Mouse (Mus musculus) kidney, embryonic 14.5 days (tissue): ENCODE results near the gene Suds3. TPM values are rescaled to one million over a fixed set of nuclear protein-coding genes. Genes with fewer than 3 reads are reported as not detected.

Source experiments
- ATAC-seq: fragments of 200-750 bp; cut with Nextera tagmentation; 2 replicates; pipeline ENCODE4 v1.8.0; 2017; ENCODE audit warnings: moderate number of reproducible peaks, mild to moderate bottlenecking, moderate TSS enrichment, moderate library complexity; ENCODE audit not compliant: low FRiP score, low TSS enrichment
- H3K27ac ChIP-seq: fragments of 300-500 bp; sonication (generic); 2 replicates; pipeline ENCODE4 v1.5.1; 2014; ENCODE audit warnings: low read depth, mild to moderate bottlenecking, low read length, moderate library complexity, mixed read lengths
- H3K27me3 ChIP-seq: fragments of 300-500 bp; sonication (generic); 2 replicates; pipeline ENCODE4 v1.6.1; 2014; ENCODE audit warnings: mild to moderate bottlenecking, low read length; ENCODE audit not compliant: control insufficient read depth, insufficient read depth
- H3K36me3 ChIP-seq: fragments of 300-500 bp; sonication (generic); 2 replicates; pipeline ENCODE4 v1.6.1; 2014; ENCODE audit warnings: low read length, mixed read lengths; ENCODE audit not compliant: control insufficient read depth, insufficient read depth
- H3K4me1 ChIP-seq: fragments of 300-500 bp; sonication (generic); 2 replicates; pipeline ENCODE4 v1.6.1; 2014; ENCODE audit warnings: low read length, mixed read lengths; ENCODE audit not compliant: control insufficient read depth, insufficient read depth
- H3K4me2 ChIP-seq: fragments of 300-500 bp; sonication (generic); replicated peaks from 2 replicates; pipeline ENCODE4 v1.6.1; 2014; ENCODE audit warnings: low read depth, mild to moderate bottlenecking, low read length
- H3K4me3 ChIP-seq: fragments of 300-500 bp; sonication (generic); 2 replicates; pipeline ENCODE4 v1.5.1; 2014; ENCODE audit warnings: mild to moderate bottlenecking, low read length
- H3K9ac ChIP-seq: fragments of 300-500 bp; sonication (generic); 2 replicates; pipeline ENCODE4 v1.6.1; 2014; ENCODE audit warnings: low read depth, mild to moderate bottlenecking, low read length, moderate library complexity
- H3K9me3 ChIP-seq: fragments of 300-500 bp; sonication (generic); 2 replicates; pipeline ENCODE4 v1.6.1; 2016; ENCODE audit warnings: low read length; ENCODE audit not compliant: control insufficient read depth
- WGBS: fragments of 180-500 bp; shearing (Covaris S2); extraction: QIAGEN DNeasy Blood & Tissue Kit; methylation state at CpG from one replicate; pipeline ENCODE4 v1.1.7; 2014; 5-methylcytosine and 5-hydroxymethylcytosine counted together
- polyA plus RNA-seq: library from polyadenylated mRNA; unstranded; fragments of >200 nt; fragmentation: Nextera tagmentation; extraction: Ambion mirVana; gene quantifications from 2 replicates; pipeline ENCODE4 v1.2.1, GENCODE M21; 2014

The Suds3 gene
- polyA plus RNA-seq, 1 experiment from 2014 or later = 49.2 TPM

GRCm38 (mm10) chr5:117119777-117120488 is 4.0 kb upstream of the Suds3 start, which contains the start of gene Taok3:
Taok3 (plus strand) TSS chr5:117120129.
- ATAC-seq = peak; percentile 89
- peaks cover 17% of the 10 kb centered on the region for H3K4me1 ChIP-seq
- no peaks in the 10 kb centered on the region for H3K27me3 ChIP-seq
- no peaks in the 10 kb centered on the region for H3K36me3 ChIP-seq
- H3K4me2 ChIP-seq = peak within 1 kb of the TSS; percentile 94
- WGBS = under 1% methylated on average over 74 of the region's 74 CpGs
- peak within 1 kb of the TSS; percentile 59 for H3K9ac ChIP-seq
- peak within 1 kb of the TSS; percentile 59 for H3K4me3 ChIP-seq
- H3K27ac ChIP-seq = peak within 1 kb of the TSS; percentile 66; the same call in 1 of the 2 replicates
- no peaks in the 10 kb centered on the region for H3K9me3 ChIP-seq

- no peaks in the 10 kb centered on the region for H3K9me3 ChIP-seq
- 49% methylated on average over 8 of the region's 8 CpGs for WGBS
- peaks cover 17% of the 10 kb centered on the region for H3K4me1 ChIP-seq
- no peaks in the 10 kb centered on the region for H3K27me3 ChIP-seq
- no peak overlapping the region for H3K4me3 ChIP-seq
- no peak for ATAC-seq
- H3K27ac ChIP-seq = no peak overlapping the region
- no peak overlapping the region for H3K4me2 ChIP-seq
- H3K36me3 ChIP-seq = no peaks in the 10 kb centered on the region
- no peak overlapping the region for H3K9ac ChIP-seq
Measured at GRCm38 (mm10) chr5:117118850-117119249, 2.9 kb upstream of the Suds3 start.

GRCm38 (mm10) chr5:117118220-117118619 is 2.3 kb upstream of the Suds3 start:
- ATAC-seq = no peak
- Histone ChIP-seq H3K27me3 (no peaks in the 10 kb centered on the region), H3K9ac (no peak overlapping the region), H3K9me3 (no peaks in the 10 kb centered on the region), H3K4me3 (no peak overlapping the region), H3K36me3 (0 out of 2 replicates have a peak, but pooled peaks cover 2% of the 10 kb centered on the region), H3K27ac (no peak overlapping the region), H3K4me2 (no peak overlapping the region), H3K4me1 (peaks cover 17% of the 10 kb centered on the region)
- WGBS = 94% methylated on average over 2 of the region's 2 CpGs

GRCm38 (mm10) chr5:117117716-117118115 is 1.8 kb upstream of the Suds3 start:
- H3K9me3 ChIP-seq = no peaks in the 10 kb centered on the region
- peaks cover 7% of the 10 kb centered on the region; the same call in 1 of the 2 replicates for H3K36me3 ChIP-seq
- no peak overlapping the region for H3K27ac ChIP-seq
- no peaks in the 10 kb centered on the region for H3K27me3 ChIP-seq
- 78% methylated on average over 7 of the region's 7 CpGs for WGBS
- H3K4me2 ChIP-seq = no peak overlapping the region
- H3K9ac ChIP-seq = no peak overlapping the region
- H3K4me3 ChIP-seq = no peak overlapping the region
- no peak for ATAC-seq
- H3K4me1 ChIP-seq = peaks cover 17% of the 10 kb centered on the region

- H3K27me3 ChIP-seq = no peaks in the 10 kb centered on the region
- no peak overlapping the region for H3K27ac ChIP-seq
- no peak overlapping the region for H3K4me3 ChIP-seq
- WGBS = 83% methylated on average over 2 of the region's 2 CpGs
- peaks cover 16% of the 10 kb centered on the region for H3K4me1 ChIP-seq
- no peak overlapping the region for H3K4me2 ChIP-seq
- ATAC-seq = no peak
- no peak overlapping the region for H3K9ac ChIP-seq
- H3K9me3 ChIP-seq = no peaks in the 10 kb centered on the region
- peaks cover 12% of the 10 kb centered on the region; the same call in 1 of the 2 replicates for H3K36me3 ChIP-seq
Measured at GRCm38 (mm10) chr5:117117241-117117640, 1.3 kb upstream of the Suds3 start.

GRCm38 (mm10) chr5:117116660-117117059 is 747 bp upstream of the Suds3 start:
- Histone ChIP-seq H3K9me3 (no peaks in the 10 kb centered on the region), H3K4me3 (no peak overlapping the region), H3K36me3 (peaks cover 16% of the 10 kb centered on the region), H3K27me3 (no peaks in the 10 kb centered on the region), H3K9ac (no peak overlapping the region), H3K27ac (no peak overlapping the region; the same call in 1 of the 2 replicates), H3K4me1 (peaks cover 11% of the 10 kb centered on the region), H3K4me2 (no peak overlapping the region)
- no peak for ATAC-seq
- 72% methylated on average over 2 of the region's 2 CpGs for WGBS

- no peaks in the 10 kb centered on the region for H3K27me3 ChIP-seq
- H3K36me3 ChIP-seq = peaks cover 29% of the 10 kb centered on the region
- under 1% methylated on average over 33 of the region's 43 CpGs for WGBS
- H3K27ac ChIP-seq = peak overlapping the region; percentile 53
- H3K9me3 ChIP-seq = no peaks in the 10 kb centered on the region
- peak overlapping the region; percentile 89 for H3K9ac ChIP-seq
- H3K4me1 ChIP-seq = 0 out of 2 replicates have a peak, but pooled peaks cover 3% of the 10 kb centered on the region
- H3K4me2 ChIP-seq = peak overlapping the region; percentile 65
- H3K4me3 ChIP-seq = peak overlapping the region; percentile 74
- ATAC-seq = peak; percentile 16; the same call in 1 of the 2 replicates
Measured at GRCm38 (mm10) chr5:117115193-117115767, 633 bp downstream of the Suds3 start.

GRCm38 (mm10) chr5:117114581-117115192 is 1.2 kb downstream of the Suds3 start:
- 6% methylated on average over 16 of the region's 16 CpGs for WGBS
- H3K9ac ChIP-seq = peak overlapping the region; percentile 89

More at GRCm38 (mm10) chr5:117114581-117115192, 1.2 kb downstream of the Suds3 start:
- peak overlapping the region; percentile 74 for H3K4me3 ChIP-seq
- H3K36me3 ChIP-seq = peaks cover 32% of the 10 kb centered on the region
- H3K4me1 ChIP-seq = 0 out of 2 replicates have a peak, but pooled peaks cover 3% of the 10 kb centered on the region
- peak overlapping the region; percentile 65 for H3K4me2 ChIP-seq
- H3K9me3 ChIP-seq = no peaks in the 10 kb centered on the region
- H3K27ac ChIP-seq = peak overlapping the region; percentile 53; the same call in 1 of the 2 replicates
- no peak for ATAC-seq
- no peaks in the 10 kb centered on the region for H3K27me3 ChIP-seq
